Mouse (Mus musculus) heart, embryonic 15.5 days (tissue): ENCODE results near the gene Klra5. TPM values are rescaled to one million over a fixed set of nuclear protein-coding genes. Genes with fewer than 3 reads are reported as not detected.
"Not testable (repeated sequence)": the region's sequence is repeated elsewhere in the genome, so short reads cannot be mapped to it uniquely, and the experiment has no call there.

Experiments used
- ATAC-seq: fragments of 200-750 bp; cut with Nextera tagmentation; replicated peaks from 2 replicates; pipeline ENCODE4 v1.8.0; 2017; ENCODE audit warnings: low read depth, moderate TSS enrichment; ENCODE audit not compliant: insufficient number of reproducible peaks, insufficient read depth, low FRiP score
- H3K27ac ChIP-seq: fragments of 300-500 bp; sonication (generic); 2 replicates; pipeline ENCODE4 v1.5.1; 2015; ENCODE audit warnings: mild to moderate bottlenecking, inconsistent platforms
- H3K27me3 ChIP-seq: fragments of 300-500 bp; sonication (generic); 2 replicates; pipeline ENCODE4 v1.6.1; 2015; ENCODE audit warnings: inconsistent platforms
- H3K36me3 ChIP-seq: fragments of 300-500 bp; sonication (generic); 2 replicates; pipeline ENCODE4 v1.6.1; 2015; ENCODE audit warnings: mild to moderate bottlenecking, inconsistent platforms
- H3K4me1 ChIP-seq: fragments of 300-500 bp; sonication (generic); replicated peaks from 2 replicates; pipeline ENCODE4 v1.6.1; 2015; ENCODE audit warnings: inconsistent platforms
- H3K4me2 ChIP-seq: fragments of 300-500 bp; sonication (generic); 2 replicates; pipeline ENCODE4 v1.6.1; 2015; ENCODE audit warnings: inconsistent platforms, mild to moderate bottlenecking, moderate library complexity
- H3K4me3 ChIP-seq: fragments of 300-500 bp; sonication (generic); 2 replicates; pipeline ENCODE4 v1.5.1; 2015; ENCODE audit warnings: mild to moderate bottlenecking, inconsistent platforms
- H3K9ac ChIP-seq: fragments of 300-500 bp; sonication (generic); 2 replicates; pipeline ENCODE4 v1.6.1; 2015; ENCODE audit warnings: mild to moderate bottlenecking, inconsistent platforms
- H3K9me3 ChIP-seq: fragments of 300-500 bp; sonication (generic); replicated peaks from 2 replicates; pipeline ENCODE4 v1.6.1; 2016; ENCODE audit warnings: inconsistent platforms
- WGBS: fragments of 180-500 bp; shearing (Covaris S2); methylation state at CpG from one replicate; pipeline ENCODE4 v1.1.7; 2015; ENCODE audit warnings: mixed read lengths; 5-methylcytosine and 5-hydroxymethylcytosine counted together
- polyA plus RNA-seq: library from polyadenylated mRNA; unstranded; fragments of >200 nt; fragmentation: Nextera tagmentation; extraction: Ambion mirVana; gene quantifications from 2 replicates; pipeline ENCODE4 v1.2.1, GENCODE M21; 2015

Klra5 gene
- polyA plus RNA-seq = 0.23 TPM in 1 of 2 replicates, not detected in the other

DNA sequence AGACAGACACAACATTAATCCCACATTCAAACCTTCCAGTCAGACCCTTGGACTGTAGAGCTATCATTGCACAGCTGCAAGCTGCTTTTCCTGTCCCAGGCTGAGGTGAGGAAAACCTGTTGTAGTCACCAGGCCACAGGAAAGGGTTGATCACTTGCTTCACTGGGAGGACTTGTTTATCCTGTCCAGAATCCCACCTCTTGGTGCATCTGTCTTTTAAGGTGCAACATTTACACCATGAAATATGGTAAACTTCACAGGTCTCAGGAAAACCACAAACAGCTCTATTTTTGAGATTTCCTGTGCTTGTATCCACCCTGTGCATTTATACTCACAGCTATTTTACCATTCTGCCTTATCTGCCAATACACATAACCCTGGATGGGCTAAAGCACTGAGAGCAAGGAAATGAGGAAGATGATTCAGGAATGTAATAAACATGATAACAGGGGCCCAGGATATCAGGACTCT, at the start of gene Klra5:
Gene Klra5, minus strand, starts transcription at position 175 of the 471 bp plus-strand sequence.
- not testable (repeated sequence) for H3K9me3 ChIP-seq, ATAC-seq, H3K27ac ChIP-seq, H3K9ac ChIP-seq, H3K4me2 ChIP-seq, H3K4me3 ChIP-seq, H3K27me3 ChIP-seq, H3K4me1 ChIP-seq, H3K36me3 ChIP-seq

DNA sequence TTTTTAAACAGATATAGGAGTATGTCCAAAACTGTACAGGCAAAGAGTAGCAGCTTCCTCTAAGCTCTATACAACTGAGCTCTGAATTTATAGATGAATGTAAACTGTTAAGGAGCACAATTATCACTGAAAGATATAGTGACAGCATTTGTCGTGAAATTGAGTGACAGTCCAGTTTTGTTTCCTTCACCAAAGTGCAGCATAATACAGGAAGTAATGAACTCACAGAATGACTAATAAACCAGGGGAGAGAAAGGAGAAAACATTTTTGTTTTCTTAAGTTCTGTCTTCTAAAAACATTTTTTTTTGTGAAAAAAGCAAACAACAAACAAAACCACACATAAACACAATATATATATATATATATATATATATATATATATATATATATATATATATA, 454 bp downstream of the Klra5 start:
- no peak for ATAC-seq
- Histone ChIP-seq H3K4me2 (no peak overlapping the region), H3K4me1 (no peaks in the 10 kb centered on the region), H3K27me3 (no peaks in the 10 kb centered on the region), H3K9ac (no peak overlapping the region), H3K4me3 (no peak overlapping the region), H3K27ac (no peak overlapping the region), H3K9me3 (peaks cover 2% of the 10 kb centered on the region; the same call in 1 of the 2 replicates), H3K36me3 (no peaks in the 10 kb centered on the region)
- 63% methylated on average over 1 of the region's 1 CpGs for whole genome bisulfite sequencing

DNA sequence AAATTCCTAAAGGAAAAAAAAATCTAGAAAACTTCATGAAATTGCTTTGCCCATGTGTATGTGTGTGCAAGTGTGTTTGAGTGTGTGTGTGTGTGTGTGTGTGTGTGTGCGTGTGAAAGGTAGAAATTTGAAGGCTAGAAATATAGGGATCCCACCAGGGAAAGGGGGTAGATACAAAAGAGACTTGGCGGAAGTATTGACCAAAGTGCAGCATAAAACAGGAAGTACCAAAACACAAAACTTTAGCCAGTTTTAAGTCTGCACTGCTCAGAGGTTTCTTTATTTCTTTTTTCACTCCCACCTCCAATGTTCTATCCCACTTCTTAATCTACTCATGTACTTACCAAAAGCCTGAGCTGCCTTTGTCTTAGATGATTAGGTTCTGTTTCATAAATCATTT, 34.9 kb downstream of the Klra5 start:
- H3K4me1 ChIP-seq = no peaks in the 10 kb centered on the region
- 80% methylated on average over 2 of the region's 2 CpGs for WGBS
- no peak overlapping the region for H3K4me2 ChIP-seq
- no peaks in the 10 kb centered on the region for H3K36me3 ChIP-seq
- H3K4me3 ChIP-seq = no peak overlapping the region
- H3K27me3 ChIP-seq = no peaks in the 10 kb centered on the region
- H3K27ac ChIP-seq = no peak overlapping the region
- no peaks in the 10 kb centered on the region; the same call in 1 of the 2 replicates for H3K9me3 ChIP-seq
- H3K9ac ChIP-seq = no peak overlapping the region
- no peak for ATAC-seq

DNA sequence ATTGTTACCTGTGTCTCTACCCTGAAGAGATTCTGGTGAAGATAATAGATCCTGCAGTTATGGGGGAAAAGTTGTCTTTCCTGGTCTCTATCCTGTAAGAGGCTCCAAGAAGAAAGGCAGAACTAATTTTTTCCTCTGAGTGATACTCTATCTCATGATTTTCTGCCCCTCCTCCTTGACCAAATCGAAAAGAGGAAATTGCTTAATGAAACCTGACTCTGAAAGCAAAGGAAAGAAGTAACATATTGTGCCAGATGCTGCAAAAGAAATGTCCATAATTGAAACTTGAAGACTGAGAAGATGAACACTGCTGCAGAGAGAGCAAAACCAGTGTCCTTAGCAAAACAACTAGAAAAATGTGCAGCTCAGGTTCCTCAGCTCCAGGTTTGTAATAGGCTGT, 40.9 kb downstream of the Klra5 start, which contains the start of gene Klra17:
Gene Klra17, minus strand, starts transcription at position 124 of the 400 bp plus-strand sequence.
- Histone ChIP-seq H3K4me2 (no peak within 1 kb of the TSS), H3K4me1 (no peaks in the 10 kb centered on the region), H3K9ac (no peak within 1 kb of the TSS), H3K27ac (no peak within 1 kb of the TSS), H3K36me3 (no peaks in the 10 kb centered on the region), H3K27me3 (no peaks in the 10 kb centered on the region), H3K4me3 (no peak within 1 kb of the TSS), H3K9me3 (no peaks in the 10 kb centered on the region; the same call in 1 of the 2 replicates)
- ATAC-seq = no peak
- 40% methylated on average over 1 of the region's 1 CpGs for WGBS

DNA sequence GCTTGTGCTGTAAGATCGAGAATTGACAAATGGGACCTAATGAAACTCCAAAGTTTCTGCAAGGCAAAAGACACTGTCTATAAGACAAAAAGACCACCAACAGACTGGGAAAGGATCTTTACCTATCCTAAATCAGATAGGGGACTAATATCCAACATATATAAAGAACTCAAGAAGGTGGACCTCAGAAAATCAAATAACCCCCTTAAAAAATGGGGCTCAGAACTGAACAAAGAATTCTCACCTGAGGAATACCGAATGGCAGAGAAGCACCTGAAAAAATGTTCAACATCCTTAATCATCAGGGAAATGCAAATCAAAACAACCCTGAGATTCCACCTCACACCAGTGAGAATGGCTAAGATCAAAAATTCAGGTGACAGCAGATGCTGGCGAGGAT, 55.1 kb downstream of the Klra5 start, which contains the start of gene Gm17631:
Gene Gm17631, plus strand, starts transcription at position 301 of the 400 bp plus-strand sequence.
- not testable (repeated sequence) for H3K4me1 ChIP-seq, H3K9ac ChIP-seq, H3K36me3 ChIP-seq, ATAC-seq, H3K27ac ChIP-seq, H3K4me3 ChIP-seq, H3K27me3 ChIP-seq, H3K4me2 ChIP-seq, H3K9me3 ChIP-seq
- WGBS = no CpG with 5 or more reads among the region's 3 CpGs

Other genes with a start within 250 kb of the Klra5 start
- 0.20 and 0.37 TPM in 2 replicates for gene Klrc1, start 238.7 kb downstream of the Klra5 start, polyA plus RNA-seq
- 0.16 TPM in 1 of 2 replicates, not detected in the other for gene Klri1, start 200.5 kb downstream of the Klra5 start, polyA plus RNA-seq
- gene Klri2, start 177.2 kb downstream of the Klra5 start, polyA plus RNA-seq = 0.05 TPM in 1 of 2 replicates, not detected in the other
- gene Gm156, start 133.4 kb downstream of the Klra5 start, polyA plus RNA-seq = not detected in 2 replicates
- not detected in 2 replicates for gene Gm17631, start 55.0 kb downstream of the Klra5 start, polyA plus RNA-seq
- not detected in 2 replicates for gene Klra17, start 41.0 kb downstream of the Klra5 start, polyA plus RNA-seq
- not detected in 2 replicates for gene Klra6, start 109.3 kb upstream of the Klra5 start, polyA plus RNA-seq
- gene Klra4, start 149.6 kb upstream of the Klra5 start, polyA plus RNA-seq = not detected in 2 replicates
- gene Klra8, start 212.2 kb upstream of the Klra5 start, polyA plus RNA-seq = not detected in 2 replicates